Mouse (Mus musculus) heart, postnatal 25 days (tissue): ENCODE data around the gene Pcnx2. TPM values are rescaled to one million over a fixed set of nuclear protein-coding genes. Genes with fewer than 3 reads are reported as not detected.

Experiments used
- DNase-seq: peaks from one replicate; pipeline ENCODE4 v3.0.0; 2022; ENCODE audit warnings: low spot score
- intact Hi-C: fragments of 180-260 bp; cut with DNase I; formaldehyde crosslinking; loops from one replicate; pipeline ENCODE4 v1.15.1; 2025
- total RNA-seq, 2 experiments: library from RNA; stranded (reverse); gene quantifications; 2 replicates each; pipeline ENCODE4 v1.2.3; 2021

Pcnx2 gene
- total RNA-seq, 2 experiments from 2014 or later, result 0.44 to 0.50 TPM

DNA sequence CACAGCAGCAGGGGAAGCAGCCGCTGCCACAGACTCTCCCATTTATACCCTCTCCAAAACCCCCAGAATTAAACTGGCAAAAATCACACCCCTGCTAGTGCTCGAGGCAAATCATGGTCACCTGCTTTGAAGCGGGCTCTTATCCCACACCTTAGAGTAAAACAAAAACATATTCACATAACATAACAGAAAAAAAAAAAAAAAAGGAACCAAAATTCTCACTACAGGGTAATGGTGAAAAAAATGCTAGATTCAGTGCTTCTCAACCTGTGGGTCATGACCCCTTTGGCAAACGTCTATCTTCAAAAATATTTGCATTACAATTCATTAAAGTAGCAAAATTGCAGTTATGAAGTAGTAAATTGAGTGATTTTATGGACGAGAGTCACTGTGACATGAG is 171.1 kb downstream of the Pcnx2 start:
- DNase-seq, result no peak
- intact Hi-C loops, result no loop called here

DNA sequence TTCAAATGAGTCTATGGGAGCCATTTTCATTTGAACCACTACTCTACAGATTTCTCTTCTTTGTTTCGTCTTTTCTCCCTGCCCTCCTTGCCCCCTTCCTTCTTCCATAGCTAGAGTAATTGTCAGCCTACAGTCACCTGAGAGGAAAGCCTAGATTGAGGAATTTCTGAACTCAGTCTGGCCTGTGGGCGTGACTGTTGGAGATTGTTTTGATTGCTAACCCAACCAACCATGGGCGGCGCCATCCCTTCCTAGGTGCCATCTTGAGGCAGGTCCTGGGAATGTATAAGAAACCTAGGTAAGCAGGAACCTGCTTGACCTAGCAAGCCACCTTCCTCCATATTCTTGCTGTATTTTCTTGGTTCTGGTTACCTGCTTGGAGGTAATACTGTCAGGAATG is 172.0 kb downstream of the Pcnx2 start:
- DNase-seq, result no peak
- intact Hi-C loops, result no loop called here

DNA sequence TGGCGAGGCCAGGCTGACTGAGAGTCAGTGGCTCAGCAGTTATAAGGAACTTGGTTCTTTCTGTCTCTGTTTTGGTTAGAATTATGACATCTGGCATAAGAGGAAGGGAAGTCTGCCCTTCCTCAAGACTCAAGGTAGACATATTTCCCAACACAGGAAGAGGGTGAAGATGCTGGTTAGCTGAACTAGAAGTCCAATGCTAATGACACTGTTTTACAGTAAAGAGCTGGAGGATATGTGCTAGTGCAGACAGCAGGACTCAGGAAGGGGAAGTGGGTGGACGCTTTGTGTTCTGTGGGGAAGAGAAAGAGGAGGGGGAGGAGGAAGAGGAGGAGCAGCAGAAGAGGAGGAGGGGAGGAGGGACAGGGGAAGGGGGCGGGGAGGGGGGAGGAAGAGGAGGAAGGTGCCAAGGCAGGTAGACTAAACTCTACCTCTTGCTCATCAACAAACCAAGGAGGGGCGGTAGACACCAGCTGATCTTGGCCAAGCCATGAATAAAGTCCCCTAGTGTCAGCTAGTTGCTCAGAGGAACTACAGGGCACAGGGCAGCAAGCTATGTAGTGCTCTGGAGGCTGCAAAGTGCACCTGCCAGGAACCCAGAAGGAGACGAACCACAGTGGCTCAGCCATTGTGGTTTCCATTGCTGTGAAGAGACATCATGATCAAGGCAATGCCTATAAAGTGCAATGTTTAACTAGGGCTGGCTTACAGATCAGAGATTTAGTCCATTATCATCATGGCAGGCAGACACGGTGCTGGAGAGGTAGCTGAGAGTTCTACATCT is 172.9 kb downstream of the Pcnx2 start:
- intact Hi-C loops, result no loop called here
- no peak for DNase-seq

DNA sequence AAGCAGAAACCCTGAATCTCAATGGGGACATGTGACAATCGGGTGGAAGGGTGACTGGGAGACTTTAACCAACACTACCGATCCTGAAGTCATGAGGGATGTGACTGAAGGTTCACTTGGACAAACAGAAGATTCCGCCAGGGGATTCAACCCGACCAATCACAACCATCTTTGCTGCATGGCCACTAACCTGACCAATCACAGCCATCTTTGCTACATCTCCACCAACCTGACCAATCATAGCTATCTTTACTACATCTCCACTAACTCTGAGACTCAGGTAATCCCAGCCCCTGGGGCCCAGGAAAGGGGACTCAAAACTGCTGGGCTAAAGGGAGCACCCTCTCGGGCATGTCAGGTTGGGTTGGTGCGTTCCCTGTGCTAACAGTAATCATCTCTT is 174.7 kb downstream of the Pcnx2 start:
- intact Hi-C loops, result loop anchor here (5.0 kb wide), 1 partner anchor 56 kb away; the partner anchor contains the start of gene Map10

DNA sequence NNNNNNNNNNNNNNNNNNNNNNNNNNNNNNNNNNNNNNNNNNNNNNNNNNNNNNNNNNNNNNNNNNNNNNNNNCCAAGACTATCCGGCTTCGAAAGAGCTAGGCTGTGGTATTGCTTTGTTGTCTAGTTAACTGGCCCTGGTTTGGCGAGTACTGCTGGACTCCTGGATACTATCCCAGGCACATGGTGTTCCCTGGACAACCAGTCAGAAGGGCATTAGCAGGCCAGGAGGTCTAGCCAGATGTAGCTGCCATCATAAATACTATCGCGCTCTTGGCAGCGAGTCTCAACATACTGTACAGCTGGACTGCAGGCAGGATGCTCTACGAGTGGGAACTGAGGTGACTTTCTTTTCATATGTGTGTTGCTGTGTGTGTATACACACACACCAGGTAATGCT is 175.4 kb downstream of the Pcnx2 start:
- DNase-seq, result peak; percentile 14
- intact Hi-C loops, result loop anchor here (5.0 kb wide), 1 partner anchor 55 kb away; the partner anchor contains the start of gene Map10

More for the DNA sequence above, 174.7 kb downstream of the Pcnx2 start:
- no peak for DNase-seq

DNA sequence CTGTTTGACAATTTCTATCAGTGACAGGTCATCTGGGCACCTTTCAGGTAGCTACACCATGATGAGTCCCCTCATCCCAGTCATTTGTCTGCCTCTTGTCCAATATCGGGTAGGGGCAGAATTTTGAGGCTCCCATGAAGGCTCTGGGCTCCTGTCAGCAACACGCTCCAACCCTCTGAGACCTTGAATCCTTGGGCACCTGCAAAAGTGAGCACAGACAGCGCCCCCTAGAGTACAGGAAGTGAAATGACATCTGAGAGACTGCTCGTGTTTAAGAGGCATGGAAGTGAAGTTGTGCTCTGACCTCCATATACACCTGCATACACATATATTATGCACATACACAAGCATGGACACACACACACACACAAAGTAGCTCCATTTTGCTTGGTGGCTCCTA is 179.2 kb downstream of the Pcnx2 start:
- intact Hi-C loops, result loop anchor here (2.0 kb wide), 1 partner anchor 144 kb away; no protein-coding TSS in a partner anchor
- DNase-seq, result no peak

DNA sequence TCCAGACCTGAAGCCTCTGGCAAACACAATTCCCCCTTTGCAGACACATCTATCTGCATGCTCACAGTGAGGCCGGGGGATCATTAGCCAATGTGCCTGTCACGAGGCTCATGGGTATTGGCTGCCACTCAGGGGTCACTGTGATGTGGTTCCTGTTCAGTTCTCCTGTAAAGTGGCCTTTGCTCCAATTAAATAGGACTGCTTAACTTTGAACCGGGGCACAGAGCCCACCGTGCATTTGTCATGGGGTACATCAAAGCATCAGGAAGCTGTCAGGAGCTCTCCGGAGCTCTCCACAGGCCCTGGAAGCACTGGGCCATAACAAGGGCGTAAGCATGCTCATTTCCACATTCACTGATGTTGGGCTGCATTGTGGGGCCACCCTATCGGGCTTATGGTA is 181.5 kb downstream of the Pcnx2 start:
- intact Hi-C loops, result no loop called here
- no peak for DNase-seq

DNA sequence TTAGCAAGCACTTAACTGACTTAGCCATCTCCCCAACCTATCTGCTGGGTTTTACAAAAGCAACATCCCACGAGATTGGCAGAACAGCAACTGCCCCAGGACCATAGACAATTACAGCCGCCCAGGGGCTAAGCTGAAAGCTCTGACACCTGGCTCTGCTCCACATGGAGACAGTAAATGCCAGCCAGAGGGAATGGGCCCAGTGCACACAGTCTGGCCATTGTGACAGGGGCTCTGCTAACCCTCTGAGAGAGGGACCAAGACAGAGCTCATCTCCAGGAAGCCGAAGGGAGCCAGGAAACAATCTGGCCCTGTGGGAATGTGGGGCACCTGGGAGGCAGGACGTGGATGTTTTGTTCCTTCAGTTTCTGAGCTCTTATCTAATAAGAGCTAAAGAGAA is 181.9 kb downstream of the Pcnx2 start:
- intact Hi-C loops, result no loop called here

DNA sequence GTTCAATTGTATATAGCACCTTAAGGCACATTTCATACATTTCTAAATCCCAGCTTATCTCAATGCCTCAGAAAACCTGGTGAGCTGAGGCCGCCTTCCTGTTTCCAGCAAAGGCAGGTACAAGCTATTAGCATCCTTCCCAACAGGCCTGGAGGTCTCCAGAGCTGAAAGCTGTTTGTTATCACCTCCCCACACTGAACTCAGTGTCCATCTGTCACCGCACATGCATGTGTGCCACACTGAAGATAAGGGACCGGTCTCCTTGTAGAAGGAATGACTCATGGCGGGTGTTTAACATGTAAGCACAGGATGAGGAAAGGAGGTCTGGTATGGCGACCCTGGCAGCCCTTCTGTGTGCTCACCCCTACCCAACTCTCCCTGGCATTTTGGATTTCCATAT is 186.6 kb downstream of the Pcnx2 start:
- intact Hi-C loops, result no loop called here
- no peak for DNase-seq

More for the DNA sequence above, 181.9 kb downstream of the Pcnx2 start:
- DNase-seq, result no peak

DNA sequence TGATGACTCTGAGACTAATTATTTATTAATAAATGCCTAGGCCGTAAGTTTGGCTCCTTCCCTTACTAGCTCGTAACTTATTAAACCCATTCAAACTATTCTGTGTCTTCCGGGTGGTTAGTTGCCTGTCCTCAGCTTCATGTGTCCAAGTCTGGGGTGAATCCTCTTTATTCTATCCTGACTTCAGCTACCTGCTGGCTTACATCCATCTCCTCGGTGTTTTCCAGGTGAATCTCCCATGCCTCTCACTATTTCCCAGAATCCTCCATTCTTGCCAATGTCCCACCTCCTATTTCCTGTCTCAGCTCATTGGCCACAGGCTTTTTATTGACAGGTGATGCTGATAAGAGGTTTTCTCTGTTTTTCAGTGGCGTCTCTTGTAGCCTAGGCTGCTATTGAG is 188.9 kb downstream of the Pcnx2 start:
- DNase-seq, result no peak
- intact Hi-C loops, result no loop called here

DNA sequence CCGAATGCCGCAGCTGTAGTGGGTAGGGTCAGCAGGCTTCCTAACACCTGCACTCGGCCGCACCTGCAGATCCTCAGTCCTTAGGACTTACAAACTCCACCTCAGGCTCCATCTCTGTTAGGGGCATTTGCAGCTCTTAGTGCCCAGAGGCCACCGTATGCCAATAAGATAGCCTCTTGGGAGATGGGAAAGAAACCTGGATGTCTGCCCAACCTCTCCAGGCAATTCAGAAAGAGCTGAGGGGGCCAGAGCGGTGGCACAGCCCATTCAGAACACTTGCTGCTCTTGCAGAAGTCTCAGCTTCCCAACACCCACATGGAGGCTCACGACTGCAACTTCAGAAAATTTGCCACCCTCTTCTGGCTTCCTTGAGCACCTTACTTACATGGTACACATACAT is 192.3 kb downstream of the Pcnx2 start:
- intact Hi-C loops, result no loop called here
- DNase-seq, result no peak

DNA sequence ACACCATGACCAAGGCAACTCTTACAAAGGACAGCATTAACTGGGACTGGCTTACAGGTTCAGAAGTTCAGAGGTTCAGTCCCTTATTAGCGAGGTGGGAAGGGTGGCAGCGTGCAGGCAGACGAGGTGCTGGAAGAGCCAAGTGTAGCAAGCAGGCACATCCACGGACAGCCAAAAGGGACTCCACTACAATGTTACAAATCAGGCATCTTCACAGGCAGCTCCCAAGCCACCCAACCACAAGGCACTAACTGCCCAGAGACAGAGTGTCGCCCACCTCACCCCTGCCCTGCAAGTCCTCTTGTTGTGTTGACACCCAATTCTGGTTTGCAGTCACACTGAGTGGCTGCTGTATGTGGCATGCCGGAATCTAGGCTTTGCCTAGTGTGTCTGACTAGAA is 193.7 kb downstream of the Pcnx2 start:
- intact Hi-C loops, result no loop called here

DNA sequence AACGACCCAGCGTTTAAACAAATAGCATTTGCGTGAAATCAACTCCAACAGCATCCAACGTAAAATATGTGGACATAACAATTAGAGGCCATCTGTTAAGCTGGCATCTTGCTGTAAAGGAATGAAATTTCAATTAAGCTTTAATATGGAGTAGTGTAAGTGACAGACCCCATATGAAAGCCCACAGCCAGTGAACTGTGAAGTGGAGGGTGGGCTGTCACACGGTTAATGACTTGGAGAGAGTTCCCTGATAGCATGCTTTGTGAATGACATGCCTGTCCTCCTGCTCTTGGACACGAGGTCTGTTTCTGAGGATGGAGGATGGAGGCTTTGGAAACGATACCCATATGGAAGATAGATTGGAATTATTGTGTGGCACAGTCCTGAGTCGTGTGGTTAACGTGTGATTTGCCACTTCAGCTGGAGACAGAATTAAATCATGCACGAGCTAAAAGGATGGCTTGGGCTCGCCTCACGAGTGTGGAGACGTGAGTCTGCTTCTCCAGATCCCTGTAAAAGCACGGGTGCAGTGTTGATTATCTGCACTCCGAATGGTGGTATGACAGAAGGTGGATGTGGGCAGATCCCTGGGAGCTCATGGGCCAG is 195.1 kb downstream of the Pcnx2 start:
- intact Hi-C loops, result no loop called here
- no peak for DNase-seq

More for the DNA sequence above, 193.7 kb downstream of the Pcnx2 start:
- DNase-seq, result no peak

Other genes with a start within 250 kb of the Pcnx2 start
- 1 to 10 TPM; 5.2 to 5.8 TPM for gene Map10, start 228.5 kb downstream of the Pcnx2 start, total RNA-seq
- 10 to 100 TPM; 16.0 TPM for gene Ntpcr, start 168.4 kb downstream of the Pcnx2 start, total RNA-seq
- under 1 TPM; 0.60 to 0.73 TPM for gene Map3k21, start 12.1 kb upstream of the Pcnx2 start, total RNA-seq
- under 1 TPM in 1 of 2 experiments, not detected in 1; 0.18 TPM for gene Kcnk1, start 96.9 kb upstream of the Pcnx2 start, total RNA-seq